Mouse (Mus musculus) liver, postnatal 0 days (tissue): ENCODE data around the gene Tmem18.

ENCODE experiments used
- CTCF ChIP-seq: sonication (generic); IDR thresholded peaks from 2 replicates; pipeline ENCODE4 v1.5.1; 2016; ENCODE audit warnings: antibody characterized with exemption, low read depth
- EP300 ChIP-seq: IDR thresholded peaks from 2 replicates; pipeline ENCODE4 v1.6.1; 2016; ENCODE audit warnings: antibody characterized with exemption, low read depth, mild to moderate bottlenecking

DNA sequence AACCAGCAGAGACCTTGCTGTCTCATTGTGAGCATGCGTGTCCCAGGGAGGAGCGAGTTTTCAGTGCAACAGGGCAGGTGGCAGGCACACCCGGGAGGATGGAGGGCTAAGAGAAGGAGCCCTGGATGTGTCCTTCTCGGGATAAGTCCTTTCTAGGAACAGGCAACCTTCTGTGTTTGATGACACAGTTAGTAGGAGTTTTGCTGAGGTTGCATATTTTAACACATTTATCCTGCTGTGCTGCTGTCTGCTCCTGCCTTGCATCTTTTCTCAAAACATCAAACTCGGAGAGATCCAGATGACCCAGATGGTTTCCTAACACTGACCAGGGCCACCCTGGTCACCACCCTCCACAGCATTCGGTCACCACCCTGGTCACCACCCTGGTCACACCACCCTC is 20.6 kb downstream of the Tmem18 start:
- TF ChIP-seq CTCF: no peak
- TF ChIP-seq EP300: no peak
